Mouse (Mus musculus): ENCODE results near the gene Gm15217. TPM values are rescaled to one million over a fixed set of nuclear protein-coding genes. Genes with fewer than 3 reads are reported as not detected.

Gm15217 gene
- total RNA-seq, 2 experiments from 2014 or later = not detected

- DNase-seq = peak; percentile 46
Measured at GRCm38 (mm10) chr14:46398091-46398695, 19.0 kb downstream of the Gm15217 start.

GRCm38 (mm10) chr14:46399925-46400324 is 20.7 kb downstream of the Gm15217 start:
- DNase-seq = no peak

GRCm38 (mm10) chr14:46408319-46408718 is 29.1 kb downstream of the Gm15217 start:
- DNase-seq = no peak

- DNase-seq = peak; percentile 26
Measured at GRCm38 (mm10) chr14:46409016-46409415, 29.8 kb downstream of the Gm15217 start.

GRCm38 (mm10) chr14:46410557-46411120 is 31.4 kb downstream of the Gm15217 start:
- no peak for DNase-seq

- DNase-seq = no peak
Measured at GRCm38 (mm10) chr14:46412497-46413000, 33.3 kb downstream of the Gm15217 start.

- no peak for DNase-seq
Measured at GRCm38 (mm10) chr14:46418371-46419097, 39.3 kb downstream of the Gm15217 start.

- no peak for DNase-seq
Measured at GRCm38 (mm10) chr14:46419269-46419668, 40.1 kb downstream of the Gm15217 start.

- DNase-seq = no peak
Measured at GRCm38 (mm10) chr14:46421823-46422222, 42.6 kb downstream of the Gm15217 start.

GRCm38 (mm10) chr14:46427251-46427650 is 48.0 kb downstream of the Gm15217 start:
- no peak for DNase-seq

GRCm38 (mm10) chr14:46430231-46430630 is 51.0 kb downstream of the Gm15217 start:
- no peak for DNase-seq

Other genes starting within 250 kb of the Gm15217 start
- 10 to 100 TPM; 10.2 to 16.2 TPM for gene Bmp4, start 11.3 kb downstream of the Gm15217 start, total RNA-seq (2021)

All from heart, postnatal 4 days (tissue).